Mouse (Mus musculus) left cerebral cortex, postnatal 25 days (tissue): Measurements from ENCODE around the gene Nudt11. TPM values are rescaled to one million over a fixed set of nuclear protein-coding genes. Genes with fewer than 3 reads are reported as not detected.

Experiments
- DNase-seq, 2 experiments: peaks; one replicate each; pipeline ENCODE4 v3.0.0; 2022; ENCODE audit warnings: low spot score in 2 of 2, mixed read lengths in 1 of 2
- intact Hi-C: fragments of 180-260 bp; cut with DNase I; formaldehyde crosslinking; loops from one replicate; pipeline ENCODE4 v1.15.1; 2025
- microRNA-seq, 2 experiments: library from miRNA; unstranded; fragments of <30 nt; microRNA quantifications; one replicate each; pipeline ENCODE4 v1.2.0; 2022
- total RNA-seq, 2 experiments: library from RNA; stranded (reverse); gene quantifications; 2 replicates each; pipeline ENCODE4 v1.2.3; 2021

The Nudt11 gene
- 10 to 100 TPM; 30.7 to 32.7 TPM for total RNA-seq

- peak; percentile 4 to 8 for DNase-seq
- intact Hi-C loops = loop anchor here (5.0 kb wide), 1 partner anchor 45 kb away; no protein-coding TSS in a partner anchor
Measured at GRCm38 (mm10) chrX:6047066-6047935, at the start of gene Nudt11. Gene Nudt11, plus strand, starts transcription at chrX:6047453.

DNA sequence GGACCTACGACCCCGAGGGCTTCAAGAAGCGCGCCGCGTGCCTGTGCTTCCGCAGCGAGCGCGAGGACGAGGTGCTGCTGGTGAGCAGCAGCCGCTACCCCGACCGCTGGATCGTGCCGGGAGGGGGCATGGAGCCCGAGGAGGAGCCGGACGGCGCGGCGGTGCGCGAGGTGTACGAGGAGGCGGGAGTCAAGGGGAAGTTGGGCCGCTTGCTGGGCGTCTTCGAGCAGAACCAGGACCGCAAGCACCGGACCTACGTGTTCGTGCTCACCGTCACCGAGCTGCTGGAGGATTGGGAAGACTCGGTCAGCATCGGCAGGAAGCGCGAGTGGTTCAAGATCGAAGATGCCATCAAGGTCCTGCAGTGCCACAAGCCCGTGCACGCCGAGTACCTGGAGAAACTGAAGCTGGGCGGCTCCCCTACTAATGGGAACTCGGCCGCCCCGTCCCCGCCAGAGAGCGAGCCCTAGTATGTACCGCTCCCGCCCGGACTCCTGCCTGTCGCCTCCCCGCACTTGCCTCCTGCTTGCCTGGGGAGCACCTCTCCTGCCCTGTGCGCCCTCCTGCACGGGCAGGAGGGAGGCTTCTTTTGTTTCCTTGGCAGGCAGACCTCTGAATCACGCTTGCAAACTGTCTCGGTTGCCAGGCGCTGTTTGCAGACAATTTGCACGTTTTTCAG lies 822 bp downstream of the Nudt11 start:
- peak in 1 of 2 experiments; percentile 7 for DNase-seq
- intact Hi-C loops = loop anchor here (5.0 kb wide), 1 partner anchor 44 kb away; no protein-coding TSS in a partner anchor

GRCm38 (mm10) chrX:6061563-6061962 lies 14.3 kb downstream of the Nudt11 start:
- DNase-seq = no peak
- intact Hi-C loops = no loop called here

GRCm38 (mm10) chrX:6082954-6083680 lies 35.9 kb downstream of the Nudt11 start, which contains the start of gene AU022751:
Gene AU022751, minus strand, starts transcription at chrX:6083419.
- no peak for DNase-seq
- intact Hi-C loops = loop anchor here (10.0 kb wide), 1 partner anchor 278 kb away; no protein-coding TSS in a partner anchor

GRCm38 (mm10) chrX:6091547-6091946 lies 44.3 kb downstream of the Nudt11 start:
- peak in 1 of 2 experiments; percentile 21 for DNase-seq
- intact Hi-C loops = loop anchor here (5.0 kb wide), 1 partner anchor 44 kb away; the partner anchor contains the start of gene Nudt11

GRCm38 (mm10) chrX:6091996-6092757 lies 44.9 kb downstream of the Nudt11 start:
- intact Hi-C loops = loop anchor here (5.0 kb wide), 1 partner anchor 45 kb away; the partner anchor contains the start of gene Nudt11
- DNase-seq = peak; percentile 48 to 55

Small RNA genes within 50 kb of the gene (microRNA-seq; reads per million reads assigned to microRNA genes)
- gene Gm27360 = 0 reads per million in 2 experiments

Other genes with a start within 250 kb of the Nudt11 start
- under 1 TPM; 0.73 to 0.87 TPM for gene AU022751, start 36.0 kb downstream of the Nudt11 start, total RNA-seq
- 10 to 100 TPM; 24.0 to 31.7 TPM for gene Nudt10, start 125.6 kb downstream of the Nudt11 start, total RNA-seq